Mouse (Mus musculus): Measurements from ENCODE around the gene Sdf2.
"Not testable (repeated sequence)": the region's sequence is repeated elsewhere in the genome, so short reads cannot be mapped to it uniquely, and the experiment has no call there.

The Sdf2 gene

GRCm38 (mm10) chr11:78261380-78262352 is 16.1 kb downstream of the Sdf2 start, which contains the start of gene 2610507B11Rik:
Gene 2610507B11Rik (plus strand): TSS chr11:78261752.
- DNase-seq (ENCODE audit: inconsistent age in 2 of 2, low spot score in 1 of 2) = peak; percentile 95 to 97

GRCm38 (mm10) chr11:78262550-78262949 is 17.0 kb downstream of the Sdf2 start:
- DNase-seq (ENCODE audit: inconsistent age in 2 of 2, low spot score in 1 of 2) = peak; percentile 50 to 82

GRCm38 (mm10) chr11:78265571-78265970 is 20.0 kb downstream of the Sdf2 start:
- no peak for DNase-seq (ENCODE audit: inconsistent age in 2 of 2, low spot score in 1 of 2)

GRCm38 (mm10) chr11:78271986-78272385 is 26.4 kb downstream of the Sdf2 start:
- no peak for DNase-seq (ENCODE audit: inconsistent age in 2 of 2, low spot score in 1 of 2)

- DNase-seq (ENCODE audit: inconsistent age in 2 of 2, low spot score in 1 of 2) = no peak
These were observed 30.1 kb downstream of the Sdf2 start for GRCm38 (mm10) chr11:78275596-78275995.

GRCm38 (mm10) chr11:78276169-78276568 is 30.6 kb downstream of the Sdf2 start:
- not testable (repeated sequence) for DNase-seq (ENCODE audit: inconsistent age in 2 of 2, low spot score in 1 of 2)

GRCm38 (mm10) chr11:78278853-78279252 is 33.3 kb downstream of the Sdf2 start:
- no peak for DNase-seq (ENCODE audit: inconsistent age in 2 of 2, low spot score in 1 of 2)

GRCm38 (mm10) chr11:78279586-78279985 is 34.0 kb downstream of the Sdf2 start:
- DNase-seq (ENCODE audit: inconsistent age in 2 of 2, low spot score in 1 of 2) = no peak

- DNase-seq (ENCODE audit: inconsistent age in 2 of 2, low spot score in 1 of 2) = no peak
These were observed 43.7 kb downstream of the Sdf2 start for GRCm38 (mm10) chr11:78289146-78289763.

GRCm38 (mm10) chr11:78290654-78291053 is 45.1 kb downstream of the Sdf2 start, which contains the start of gene BC030499:
Gene BC030499 (plus strand): TSS chr11:78290841.
- DNase-seq (ENCODE audit: inconsistent age in 2 of 2, low spot score in 1 of 2) = no peak

GRCm38 (mm10) chr11:78294585-78294984 is 49.0 kb downstream of the Sdf2 start:
- DNase-seq (ENCODE audit: inconsistent age in 2 of 2, low spot score in 1 of 2) = no peak

GRCm38 (mm10) chr11:78300917-78301316 is 55.4 kb downstream of the Sdf2 start:
- DNase-seq (ENCODE audit: inconsistent age in 2 of 2, low spot score in 1 of 2) = no peak

GRCm38 (mm10) chr11:78301357-78302084 is 56.0 kb downstream of the Sdf2 start, which contains the start of gene Spag5:
Gene Spag5 (plus strand): TSS chr11:78301529.
- peak; percentile 92 to 97 for DNase-seq (ENCODE audit: inconsistent age in 2 of 2, low spot score in 1 of 2)
